Comparison of ENCODE assay signal across 8 mouse cellular contexts in the genomic region with DNA sequence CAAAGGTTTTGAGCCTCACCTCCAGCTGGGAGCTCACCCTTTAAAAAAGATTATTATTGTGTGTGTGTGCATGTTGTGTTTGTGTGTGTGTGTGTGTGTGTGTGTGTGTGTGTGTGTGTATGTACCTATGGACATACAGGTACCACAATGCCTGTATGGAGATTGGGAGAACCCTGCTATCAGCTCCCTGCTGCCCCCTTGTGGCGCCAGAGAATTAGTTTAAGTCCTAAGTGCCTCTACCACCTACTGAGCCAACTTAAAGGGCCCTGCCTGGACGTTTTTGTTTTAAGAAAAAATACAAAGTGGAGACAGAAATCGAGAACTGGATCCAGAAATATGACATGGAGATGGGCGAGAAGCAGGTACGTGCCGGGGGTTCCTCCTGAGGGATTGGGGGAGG. TPM values are rescaled to one million over a fixed set of nuclear protein-coding genes. Genes with fewer than 3 reads are reported as not detected.
DNase-seq lines count a peak whose midpoint lies in the region; ATAC-seq and TF ChIP-seq lines count a peak whose summit lies in the region.

No protein-coding gene starts in this region.

- no peak overlapping the region for H3K9ac ChIP-seq in heart, adult 2 months (ENCODE audit: low read depth, low read length)
- no peak overlapping the region for H3K9ac ChIP-seq in liver, embryonic 11.5 days (ENCODE audit: low read depth, low read length)
- H3K9ac ChIP-seq in stomach, embryonic 14.5 days (replicated peaks; ENCODE audit: low read depth, low read length) = 0 out of 2 replicates have a peak overlapping the region, but pooled peaks have one; percentile 21

- H3K9me3 ChIP-seq in embryonic facial prominence, embryonic 10.5 days = no peaks in the 10 kb centered on the region
- H3K9me3 ChIP-seq in liver, embryonic 11.5 days (ENCODE audit: control insufficient read depth, low read length) = no peaks in the 10 kb centered on the region
- no peaks in the 10 kb centered on the region for H3K9me3 ChIP-seq in stomach, embryonic 14.5 days (ENCODE audit: control insufficient read depth, low read depth, low read length)

- H3K27me3 ChIP-seq in embryonic facial prominence, embryonic 10.5 days (replicated peaks; ENCODE audit: low read depth, poor library complexity, severe bottlenecking) = no peaks in the 10 kb centered on the region
- no peaks in the 10 kb centered on the region for H3K27me3 ChIP-seq in heart, adult 2 months (ENCODE audit: control insufficient read depth, insufficient read depth, low read length)
- no peaks in the 10 kb centered on the region for H3K27me3 ChIP-seq in liver, embryonic 11.5 days (replicated peaks; ENCODE audit: control insufficient read depth, insufficient read depth, low read length)
- H3K27me3 ChIP-seq in stomach, embryonic 14.5 days (ENCODE audit: control insufficient read depth, insufficient read depth, low read length) = no peaks in the 10 kb centered on the region

- WGBS in embryonic facial prominence, embryonic 10.5 days = 2% methylated on average over 6 of the region's 6 CpGs
- 6% methylated on average over 6 of the region's 6 CpGs for WGBS in heart, adult 2 months
- 5% methylated on average over 6 of the region's 6 CpGs for WGBS in liver, embryonic 11.5 days
- WGBS in stomach, embryonic 14.5 days = 2% methylated on average over 6 of the region's 6 CpGs

- intact Hi-C loops in heart, adult 2 months (cut with DNase I) = loop anchor here (1.0 to 5.0 kb wide), 3 partner anchors 14 to 100 kb away; no protein-coding TSS in a partner anchor

- peak overlapping the region; percentile 56 for H3K4me3 ChIP-seq in embryonic facial prominence, embryonic 10.5 days
- H3K4me3 ChIP-seq in heart, adult 2 months = no peak overlapping the region
- peak overlapping the region; percentile 34 for H3K4me3 ChIP-seq in liver, embryonic 11.5 days (ENCODE audit: low read depth, low read length)
- H3K4me3 ChIP-seq in stomach, embryonic 14.5 days (ENCODE audit: low read depth, low read length) = peak overlapping the region; percentile 24; the same call in 1 of the 2 replicates

- peak; percentile 69 for TF ChIP-seq CTCF in heart, adult 2 months (IDR thresholded peaks at IDR 0.05)

- peaks cover 20% of the 10 kb centered on the region for H3K36me3 ChIP-seq in embryonic facial prominence, embryonic 10.5 days (replicated peaks)
- H3K36me3 ChIP-seq in heart, adult 2 months (ENCODE audit: control insufficient read depth, insufficient read depth, low read length) = no peaks in the 10 kb centered on the region
- H3K36me3 ChIP-seq in liver, embryonic 11.5 days (ENCODE audit: control insufficient read depth, insufficient read depth, low read length) = peaks cover 3% of the 10 kb centered on the region; the same call in 1 of the 2 replicates
- H3K36me3 ChIP-seq in stomach, embryonic 14.5 days (ENCODE audit: control insufficient read depth, insufficient read depth, low read length) = no peaks in the 10 kb centered on the region

- H3K4me2 ChIP-seq in liver, embryonic 11.5 days = peak overlapping the region; percentile 70
- peak overlapping the region; percentile 51 for H3K4me2 ChIP-seq in stomach, embryonic 14.5 days (replicated peaks; ENCODE audit: low read depth, low read length)

- 0 out of 2 replicates have a peak, but pooled peaks have one; percentile 45 for TF ChIP-seq EP300 in heart, adult 2 months (IDR thresholded peaks at IDR 0.05; ENCODE audit: insufficient read depth, low read depth, low read length)

- no peak for TF ChIP-seq POLR2A in heart, adult 2 months (IDR thresholded peaks at IDR 0.05; ENCODE audit: insufficient read depth, low read depth, low read length)

- H3K4me1 ChIP-seq in embryonic facial prominence, embryonic 10.5 days = peaks cover 15% of the 10 kb centered on the region
- peaks cover 4% of the 10 kb centered on the region; the same call in 1 of the 2 replicates for H3K4me1 ChIP-seq in heart, adult 2 months (ENCODE audit: control insufficient read depth, insufficient read depth, low read length)
- H3K4me1 ChIP-seq in liver, embryonic 11.5 days (replicated peaks; ENCODE audit: control insufficient read depth, insufficient read depth, low read length) = peaks cover 27% of the 10 kb centered on the region
- H3K4me1 ChIP-seq in stomach, embryonic 14.5 days (ENCODE audit: control insufficient read depth, insufficient read depth, low read length) = no peaks in the 10 kb centered on the region; the same call in 1 of the 2 replicates

- peak; percentile 46; the same call in 1 of the 2 replicates for ATAC-seq in liver, embryonic 11.5 days (replicated peaks; ENCODE audit: low FRiP score)
- ATAC-seq in stomach, embryonic 14.5 days (ENCODE audit: insufficient number of reproducible peaks, insufficient read depth, low FRiP score, low read depth) = no peak

- DNase-seq in 3T3-L1 (ENCODE audit: low read depth, low spot score) = peak; percentile 96
- DNase-seq in adrenal gland, postnatal 10 days = peak; percentile 91
- peak; percentile 89 for DNase-seq in embryonic facial prominence, embryonic 10.5 days (ENCODE audit: low spot score)
- DNase-seq in heart, adult 2 months = peak; percentile 78 to 86
- peak; percentile 90 for DNase-seq in kidney, adult 18-20 months
- peak; percentile 73 for DNase-seq in liver, embryonic 11.5 days (ENCODE audit: low spot score)
- peak; percentile 91 for DNase-seq in naive thymus-derived CD4-positive, alpha-beta T cell, adult 2 months (ENCODE audit: low read depth)

- no peaks in the 10 kb centered on the region for H3K79me2 ChIP-seq in heart, adult 2 months (replicated peaks; ENCODE audit: control insufficient read depth, insufficient read depth, low read length)

- H3K27ac ChIP-seq in embryonic facial prominence, embryonic 10.5 days (replicated peaks) = peak overlapping the region; percentile 71
- no peak overlapping the region for H3K27ac ChIP-seq in heart, adult 2 months
- H3K27ac ChIP-seq in liver, embryonic 11.5 days (ENCODE audit: low read depth, low read length) = peak overlapping the region; percentile 19; the same call in 1 of the 2 replicates
- no peak overlapping the region for H3K27ac ChIP-seq in stomach, embryonic 14.5 days (ENCODE audit: low read length)

RNA-seq across cellular contexts. Expression of a gene that starts 7.5 kb away (rescaled TPM):
- total RNA-seq in adrenal gland, postnatal 10 days (2021) = 10 to 100 TPM; 12.9 to 17.4 TPM
- 19.4 and 20.1 TPM in 2 replicates for polyA plus RNA-seq in embryonic facial prominence, embryonic 10.5 days (2016; fragmentation: Nextera tagmentation; extraction: Ambion mirVana)
- 10 to 100 TPM; 14.2 to 16.0 TPM for total RNA-seq in heart, adult 2 months (2021)
- polyA plus RNA-seq in heart, adult 2 months (2012; rRNA removed) = 15.3 and 21.7 TPM in 2 replicates
- polyA plus RNA-seq in liver, embryonic 11.5 days (2014; fragmentation: Nextera tagmentation; extraction: Ambion mirVana) = 9.0 and 13.1 TPM in 2 replicates
- polyA plus RNA-seq in stomach, embryonic 14.5 days (2014; fragmentation: Nextera tagmentation; extraction: Ambion mirVana) = 8.4 and 9.0 TPM in 2 replicates

RNA-seq across cellular contexts. Expression of a gene that starts 7.7 kb away (rescaled TPM):
- 10 to 100 TPM; 36.0 to 36.1 TPM for total RNA-seq in adrenal gland, postnatal 10 days (2021)
- polyA plus RNA-seq in embryonic facial prominence, embryonic 10.5 days (2016; fragmentation: Nextera tagmentation; extraction: Ambion mirVana) = 62.3 and 64.3 TPM in 2 replicates
- total RNA-seq in heart, adult 2 months (2021) = 10 to 100 TPM; 21.4 to 22.5 TPM
- 16.2 and 18.2 TPM in 2 replicates for polyA plus RNA-seq in heart, adult 2 months (2012; rRNA removed)
- 46.7 and 47.0 TPM in 2 replicates for polyA plus RNA-seq in liver, embryonic 11.5 days (2014; fragmentation: Nextera tagmentation; extraction: Ambion mirVana)
- 27.1 and 30.7 TPM in 2 replicates for polyA plus RNA-seq in stomach, embryonic 14.5 days (2014; fragmentation: Nextera tagmentation; extraction: Ambion mirVana)

RNA-seq across cellular contexts. Expression of a gene that starts 16.0 kb away (rescaled TPM):
- under 1 TPM; 0.42 to 0.51 TPM for total RNA-seq in adrenal gland, postnatal 10 days (2021)
- 0.65 and 0.81 TPM in 2 replicates for polyA plus RNA-seq in embryonic facial prominence, embryonic 10.5 days (2016; fragmentation: Nextera tagmentation; extraction: Ambion mirVana)
- not detected for total RNA-seq in heart, adult 2 months (2021)
- polyA plus RNA-seq in heart, adult 2 months (2012; rRNA removed) = 0.14 and 0.20 TPM in 2 replicates
- polyA plus RNA-seq in liver, embryonic 11.5 days (2014; fragmentation: Nextera tagmentation; extraction: Ambion mirVana) = 1.3 and 1.5 TPM in 2 replicates
- polyA plus RNA-seq in stomach, embryonic 14.5 days (2014; fragmentation: Nextera tagmentation; extraction: Ambion mirVana) = 0.54 and 0.78 TPM in 2 replicates

RNA-seq across cellular contexts. Expression of a gene that starts 16.4 kb away (rescaled TPM):
- total RNA-seq in adrenal gland, postnatal 10 days (2021) = 10 to 100 TPM; 53.1 to 60.4 TPM
- polyA plus RNA-seq in embryonic facial prominence, embryonic 10.5 days (2016; fragmentation: Nextera tagmentation; extraction: Ambion mirVana) = 11.9 and 12.3 TPM in 2 replicates
- total RNA-seq in heart, adult 2 months (2021) = 10 to 100 TPM; 30.7 to 35.1 TPM
- polyA plus RNA-seq in heart, adult 2 months (2012; rRNA removed) = 53.7 and 59.7 TPM in 2 replicates
- polyA plus RNA-seq in liver, embryonic 11.5 days (2014; fragmentation: Nextera tagmentation; extraction: Ambion mirVana) = 27.4 and 29.7 TPM in 2 replicates
- 24.0 and 26.5 TPM in 2 replicates for polyA plus RNA-seq in stomach, embryonic 14.5 days (2014; fragmentation: Nextera tagmentation; extraction: Ambion mirVana)

RNA-seq across cellular contexts. Expression of a gene that starts 29.2 kb away (rescaled TPM):
- total RNA-seq in adrenal gland, postnatal 10 days (2021) = under 1 TPM in 1 of 2 experiments, not detected in 1; 0.42 TPM
- 0.27 TPM in 1 of 2 replicates, not detected in the other for polyA plus RNA-seq in embryonic facial prominence, embryonic 10.5 days (2016; fragmentation: Nextera tagmentation; extraction: Ambion mirVana)
- not detected for total RNA-seq in heart, adult 2 months (2021)
- polyA plus RNA-seq in heart, adult 2 months (2012; rRNA removed) = 0.16 TPM in 1 of 2 replicates, not detected in the other
- polyA plus RNA-seq in liver, embryonic 11.5 days (2014; fragmentation: Nextera tagmentation; extraction: Ambion mirVana) = not detected in 2 replicates
- polyA plus RNA-seq in stomach, embryonic 14.5 days (2014; fragmentation: Nextera tagmentation; extraction: Ambion mirVana) = not detected in 2 replicates

Comparison
In these comparisons a context has a peak if more than half of its experiments do, and no peak if none do; other contexts are left out.
1. H3K27ac ChIP-seq: peak in embryonic facial prominence, embryonic 10.5 days (single experiment) and liver, embryonic 11.5 days (single experiment); none in heart, adult 2 months (single experiment) and stomach, embryonic 14.5 days (single experiment).
2. Peak in every context shown above with its lines, with median percentiles within 50 percentile points of each other: DNase-seq.